Mouse (Mus musculus): Measurements from ENCODE around the gene Nrap. TPM values are rescaled to one million over a fixed set of nuclear protein-coding genes. Genes with fewer than 3 reads are reported as not detected.

The Nrap gene
- polyA plus RNA-seq, 1 experiment from 2014 or later, result 0.41 TPM

DNA sequence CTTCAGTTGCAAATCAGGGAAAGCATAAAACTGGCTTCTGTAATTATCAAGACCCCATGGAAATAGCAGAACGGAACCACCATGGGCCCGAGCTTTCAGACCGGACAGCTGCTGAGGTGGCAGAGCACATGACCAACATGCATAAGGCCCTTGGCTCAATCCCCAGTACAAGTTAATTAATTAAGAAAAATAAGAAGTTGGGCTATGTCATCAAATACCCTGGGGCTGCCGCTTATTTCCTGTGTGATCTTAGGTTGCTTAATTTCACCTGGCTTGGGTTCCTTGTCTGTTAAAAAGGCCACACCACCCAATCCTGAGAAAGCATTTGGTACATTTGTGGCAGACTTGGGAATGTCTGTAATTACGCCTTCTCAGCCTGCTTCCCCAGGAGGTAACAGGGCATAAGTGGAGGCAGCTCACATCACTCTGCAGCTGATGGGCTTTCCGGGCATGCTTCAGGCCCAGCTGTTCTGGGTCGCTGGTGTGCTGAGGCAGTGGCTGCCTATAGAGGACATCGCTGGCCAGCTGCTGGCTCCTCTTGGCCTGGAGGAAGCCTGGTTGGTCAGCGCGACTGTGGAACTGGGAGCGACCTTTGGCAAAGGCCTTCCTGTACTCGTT lies 68.4 kb downstream of the Nrap start:
- Histone ChIP-seq H3K27me3 (ENCODE audit: control insufficient read depth, insufficient read depth, low read length) (no peaks in the 10 kb centered on the region), H3K9me3 (ENCODE audit: control insufficient read depth, low read length) (no peaks in the 10 kb centered on the region), H3K4me2 (replicated peaks; ENCODE audit: low read depth) (no peak overlapping the region), H3K4me3 (ENCODE audit: low read depth, low read length) (no peak overlapping the region), H3K27ac (replicated peaks) (no peak overlapping the region), H3K4me1 (replicated peaks; ENCODE audit: control insufficient read depth, insufficient read depth) (no peaks in the 10 kb centered on the region), H3K36me3 (ENCODE audit: control insufficient read depth, insufficient read depth, low read length) (no peaks in the 10 kb centered on the region), H3K9ac (ENCODE audit: low read length) (no peak overlapping the region)
- TF ChIP-seq CTCF (IDR thresholded peaks at IDR 0.05; ENCODE audit: low read depth), result no peak
- no peak for TF ChIP-seq EP300 (optimal IDR thresholded peaks at IDR 0.05)
- 85% methylated on average over 12 of the region's 12 CpGs for WGBS
- DNase-seq (ENCODE audit: low spot score), result no peak
- no peak for ATAC-seq (ENCODE audit: low FRiP score, low TSS enrichment)

DNA sequence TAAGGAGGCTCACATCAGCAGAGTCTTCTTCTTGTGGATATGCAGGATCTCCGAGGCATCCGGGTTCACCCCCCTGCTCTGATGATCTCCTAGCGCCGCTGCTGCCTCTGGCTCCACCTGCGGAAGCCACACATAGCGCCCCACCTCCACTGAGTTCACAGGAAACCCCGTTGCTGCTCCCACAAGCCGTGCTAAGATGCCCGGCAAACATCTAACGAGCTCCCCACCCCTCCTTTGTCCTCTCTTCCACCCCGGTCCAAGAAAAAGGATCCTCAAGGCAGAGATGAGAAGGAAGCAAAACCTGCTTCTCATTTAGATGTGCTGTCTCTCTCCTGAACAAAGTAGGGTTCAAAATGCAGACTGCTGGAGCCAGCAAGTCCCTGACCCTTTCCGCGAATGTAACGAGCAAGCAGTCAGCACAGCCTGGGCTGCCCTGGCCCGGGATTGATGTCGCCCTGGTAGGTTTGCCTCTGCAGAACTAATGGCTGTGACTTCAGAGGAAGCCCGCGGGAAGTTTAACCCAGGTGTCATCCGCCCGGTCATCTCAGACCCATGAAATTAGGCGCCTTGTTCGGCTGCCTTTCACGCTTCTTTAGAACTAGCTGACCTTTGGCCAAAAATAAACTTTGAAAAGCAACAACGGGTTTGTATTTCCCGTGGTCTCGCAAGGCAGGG lies 69.5 kb downstream of the Nrap start:
- no peak for ATAC-seq (ENCODE audit: low FRiP score, low TSS enrichment)
- no peaks in the 10 kb centered on the region for H3K4me1 ChIP-seq (replicated peaks; ENCODE audit: control insufficient read depth, insufficient read depth)
- no peak overlapping the region for H3K4me3 ChIP-seq (ENCODE audit: low read depth, low read length)
- H3K9ac ChIP-seq (ENCODE audit: low read length), result no peak overlapping the region
- peak overlapping the region; percentile 37 for H3K4me2 ChIP-seq (replicated peaks; ENCODE audit: low read depth)
- TF ChIP-seq CTCF (IDR thresholded peaks at IDR 0.05; ENCODE audit: low read depth) (no peak), EP300 (optimal IDR thresholded peaks at IDR 0.05) (no peak)
- H3K27me3 ChIP-seq (ENCODE audit: control insufficient read depth, insufficient read depth, low read length), result no peaks in the 10 kb centered on the region
- no peaks in the 10 kb centered on the region for H3K36me3 ChIP-seq (ENCODE audit: control insufficient read depth, insufficient read depth, low read length)
- no peaks in the 10 kb centered on the region for H3K9me3 ChIP-seq (ENCODE audit: control insufficient read depth, low read length)
- no peak for DNase-seq (ENCODE audit: low spot score)
- no peak overlapping the region for H3K27ac ChIP-seq (replicated peaks)
- WGBS, result 30% methylated on average over 26 of the region's 26 CpGs

DNA sequence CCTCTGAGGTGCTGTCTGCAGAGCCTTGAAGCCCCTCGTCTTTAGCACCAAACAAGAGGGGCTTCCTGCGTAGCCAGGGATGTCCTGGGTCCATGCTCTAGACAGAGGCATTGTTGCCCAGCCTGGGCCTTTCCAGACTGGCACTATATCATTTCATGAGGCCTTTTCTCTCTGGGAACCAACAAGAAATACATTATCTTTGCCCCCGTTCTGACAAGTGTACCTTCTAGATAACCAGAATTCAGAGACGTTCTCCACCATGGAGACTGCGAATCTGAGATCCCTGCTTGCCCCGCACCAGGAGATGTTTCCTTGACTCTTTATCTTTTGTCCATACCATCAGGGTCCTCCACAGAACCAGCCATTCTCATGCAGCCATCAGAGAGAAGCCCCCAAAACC lies 70.2 kb downstream of the Nrap start:
- no peak overlapping the region for H3K9ac ChIP-seq (ENCODE audit: low read length)
- 90% methylated on average over 6 of the region's 6 CpGs for WGBS

DNA sequence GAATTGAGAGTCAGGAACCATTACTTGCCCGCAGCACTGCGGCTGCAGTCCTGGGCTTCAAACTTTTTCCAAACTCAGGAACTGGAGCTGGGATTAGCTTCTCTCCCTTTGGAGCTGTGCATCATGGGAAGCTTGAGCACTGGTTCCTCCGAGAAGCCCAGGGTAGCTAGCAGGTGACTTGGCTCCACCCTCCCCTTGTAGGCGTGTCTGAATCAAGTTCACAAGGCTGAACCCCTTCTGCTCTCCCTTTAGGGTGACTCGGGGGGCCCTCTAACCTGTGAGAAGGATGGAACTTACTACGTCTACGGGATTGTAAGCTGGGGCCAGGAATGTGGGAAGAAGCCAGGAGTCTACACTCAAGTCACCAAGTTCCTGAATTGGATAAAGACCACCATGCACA lies 70.6 kb downstream of the Nrap start:
- Histone ChIP-seq H3K4me3 (ENCODE audit: low read depth, low read length) (no peak overlapping the region), H3K36me3 (ENCODE audit: control insufficient read depth, insufficient read depth, low read length) (no peaks in the 10 kb centered on the region), H3K9ac (ENCODE audit: low read length) (no peak overlapping the region), H3K9me3 (ENCODE audit: control insufficient read depth, low read length) (no peaks in the 10 kb centered on the region), H3K27ac (replicated peaks) (no peak overlapping the region), H3K4me1 (replicated peaks; ENCODE audit: control insufficient read depth, insufficient read depth) (no peaks in the 10 kb centered on the region), H3K27me3 (ENCODE audit: control insufficient read depth, insufficient read depth, low read length) (no peaks in the 10 kb centered on the region), H3K4me2 (replicated peaks; ENCODE audit: low read depth) (no peak overlapping the region)
- TF ChIP-seq CTCF (IDR thresholded peaks at IDR 0.05; ENCODE audit: low read depth), result no peak
- no peak for TF ChIP-seq EP300 (optimal IDR thresholded peaks at IDR 0.05)
- ATAC-seq (ENCODE audit: low FRiP score, low TSS enrichment) (no peak; the same call in 1 of the 2 replicates), DNase-seq (ENCODE audit: low spot score) (no peak)
- WGBS, result 80% methylated on average over 7 of the region's 7 CpGs

More for the DNA sequence above, 70.2 kb downstream of the Nrap start:
- no peak overlapping the region for H3K27ac ChIP-seq (replicated peaks)
- DNase-seq (ENCODE audit: low spot score) (no peak), ATAC-seq (ENCODE audit: low FRiP score, low TSS enrichment) (no peak)
- H3K4me3 ChIP-seq (ENCODE audit: low read depth, low read length), result no peak overlapping the region
- no peaks in the 10 kb centered on the region for H3K9me3 ChIP-seq (ENCODE audit: control insufficient read depth, low read length)
- H3K4me1 ChIP-seq (replicated peaks; ENCODE audit: control insufficient read depth, insufficient read depth), result no peaks in the 10 kb centered on the region
- no peak overlapping the region; the same call in 1 of the 2 replicates for H3K4me2 ChIP-seq (replicated peaks; ENCODE audit: low read depth)
- H3K36me3 ChIP-seq (ENCODE audit: control insufficient read depth, insufficient read depth, low read length), result no peaks in the 10 kb centered on the region
- no peak for TF ChIP-seq EP300 (optimal IDR thresholded peaks at IDR 0.05)
- no peak for TF ChIP-seq CTCF (IDR thresholded peaks at IDR 0.05; ENCODE audit: low read depth)
- no peaks in the 10 kb centered on the region for H3K27me3 ChIP-seq (ENCODE audit: control insufficient read depth, insufficient read depth, low read length)

DNA sequence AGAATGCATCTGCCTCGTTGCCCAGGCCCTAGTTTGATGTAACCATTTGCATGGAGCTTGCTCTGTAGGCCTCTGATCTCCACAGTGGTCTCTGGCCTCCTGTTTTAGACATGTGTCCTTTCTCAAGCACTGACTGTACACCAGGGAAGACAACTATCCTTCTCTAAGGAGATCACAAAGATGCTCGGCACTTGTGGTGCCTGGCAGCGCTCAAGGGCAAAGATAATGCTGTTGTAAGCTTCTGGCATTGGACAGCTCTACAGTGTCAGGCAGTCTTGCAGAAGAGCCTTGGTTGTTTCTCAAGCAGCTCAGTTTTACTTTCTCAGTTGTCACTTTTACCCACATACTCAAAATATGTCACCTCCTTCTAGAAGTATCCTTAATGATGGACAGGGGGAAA lies 73.3 kb downstream of the Nrap start:
- Histone ChIP-seq H3K4me2 (replicated peaks; ENCODE audit: low read depth) (no peak overlapping the region), H3K27ac (replicated peaks) (no peak overlapping the region), H3K9ac (ENCODE audit: low read length) (no peak overlapping the region), H3K36me3 (ENCODE audit: control insufficient read depth, insufficient read depth, low read length) (no peaks in the 10 kb centered on the region), H3K9me3 (ENCODE audit: control insufficient read depth, low read length) (no peaks in the 10 kb centered on the region), H3K4me3 (ENCODE audit: low read depth, low read length) (no peak overlapping the region), H3K4me1 (replicated peaks; ENCODE audit: control insufficient read depth, insufficient read depth) (no peaks in the 10 kb centered on the region), H3K27me3 (ENCODE audit: control insufficient read depth, insufficient read depth, low read length) (no peaks in the 10 kb centered on the region)
- ATAC-seq (ENCODE audit: low FRiP score, low TSS enrichment), result no peak
- TF ChIP-seq CTCF (IDR thresholded peaks at IDR 0.05; ENCODE audit: low read depth) (no peak), EP300 (optimal IDR thresholded peaks at IDR 0.05) (no peak)
- no peak for DNase-seq (ENCODE audit: low spot score)
- WGBS, result 78% methylated on average over 3 of the region's 3 CpGs

DNA sequence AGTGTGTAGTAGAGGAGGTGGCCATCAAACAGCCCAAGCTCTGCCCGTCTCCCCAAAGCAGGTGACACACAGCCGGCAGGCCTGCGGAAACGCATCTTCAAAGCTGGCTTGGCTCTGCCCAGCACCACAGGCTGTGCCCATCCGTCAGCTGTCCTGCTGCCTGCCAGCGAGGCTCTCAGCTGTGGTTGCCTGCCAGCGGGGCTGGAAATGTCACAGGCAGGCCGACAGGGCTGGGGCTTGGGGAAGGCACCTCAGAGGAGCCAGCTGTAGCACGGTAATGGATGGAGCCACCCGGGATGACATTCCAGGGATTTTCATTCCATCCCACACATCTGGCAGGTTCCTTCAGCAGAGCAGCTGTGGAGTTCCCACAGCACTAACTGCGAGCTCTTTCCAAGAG lies 89.0 kb downstream of the Nrap start:
- peak; percentile 24; the same call in 1 of the 2 replicates for ATAC-seq (ENCODE audit: low FRiP score, low TSS enrichment)
- DNase-seq (ENCODE audit: low spot score), result no peak

More for the DNA sequence above, 89.0 kb downstream of the Nrap start:
- WGBS, result 62% methylated on average over 11 of the region's 11 CpGs
- H3K4me3 ChIP-seq (ENCODE audit: low read depth, low read length), result no peak overlapping the region
- no peaks in the 10 kb centered on the region for H3K9me3 ChIP-seq (ENCODE audit: control insufficient read depth, low read length)
- no peaks in the 10 kb centered on the region for H3K36me3 ChIP-seq (ENCODE audit: control insufficient read depth, insufficient read depth, low read length)
- no peak overlapping the region for H3K9ac ChIP-seq (ENCODE audit: low read length)
- TF ChIP-seq EP300 (optimal IDR thresholded peaks at IDR 0.05) (no peak), CTCF (IDR thresholded peaks at IDR 0.05; ENCODE audit: low read depth) (no peak)
- H3K4me2 ChIP-seq (replicated peaks; ENCODE audit: low read depth), result no peak overlapping the region
- H3K27me3 ChIP-seq (ENCODE audit: control insufficient read depth, insufficient read depth, low read length), result no peaks in the 10 kb centered on the region
- H3K27ac ChIP-seq (replicated peaks), result no peak overlapping the region
- no peaks in the 10 kb centered on the region for H3K4me1 ChIP-seq (replicated peaks; ENCODE audit: control insufficient read depth, insufficient read depth)

All from stomach, postnatal 0 days (tissue).